Mouse (Mus musculus) liver, adult (tissue): ENCODE data around the gene Abhd2.

Experiments
- GATA4 ChIP-seq: IDR thresholded peaks from 2 replicates; pipeline ENCODE4 v1.6.1; 2014; ENCODE audit warnings: mild to moderate bottlenecking, low read length; ENCODE audit not compliant: insufficient replicate concordance

Abhd2 gene

GRCm38 (mm10) chr7:79369416-79369815 lies 96.4 kb downstream of the Abhd2 start:
- no peak for TF ChIP-seq GATA4

GRCm38 (mm10) chr7:79371321-79371879 lies 98.4 kb downstream of the Abhd2 start:
- no peak for TF ChIP-seq GATA4

GRCm38 (mm10) chr7:79374017-79374416 lies 101.0 kb downstream of the Abhd2 start:
- no peak for TF ChIP-seq GATA4

GRCm38 (mm10) chr7:79375594-79375993 lies 102.6 kb downstream of the Abhd2 start:
- TF ChIP-seq GATA4 = no peak

- no peak for TF ChIP-seq GATA4
Observed at GRCm38 (mm10) chr7:79376516-79377275, 103.7 kb downstream of the Abhd2 start.

- TF ChIP-seq GATA4 = no peak
Observed at GRCm38 (mm10) chr7:79386422-79387133, 113.6 kb downstream of the Abhd2 start, which contains the start of gene Rlbp1. Gene Rlbp1 (minus strand): TSS chr7:79387048.

GRCm38 (mm10) chr7:79387140-79387539 lies 114.1 kb downstream of the Abhd2 start:
- TF ChIP-seq GATA4 = no peak

- TF ChIP-seq GATA4 = no peak
Observed at GRCm38 (mm10) chr7:79387991-79388390, 115.0 kb downstream of the Abhd2 start.

- no peak for TF ChIP-seq GATA4
Observed at GRCm38 (mm10) chr7:79388671-79389206, 115.7 kb downstream of the Abhd2 start.

GRCm38 (mm10) chr7:79390141-79390708 lies 117.2 kb downstream of the Abhd2 start:
- TF ChIP-seq GATA4 = no peak

GRCm38 (mm10) chr7:79391471-79391870 lies 118.5 kb downstream of the Abhd2 start:
- no peak for TF ChIP-seq GATA4

- TF ChIP-seq GATA4 = no peak
Observed at GRCm38 (mm10) chr7:79391883-79392649, 119.1 kb downstream of the Abhd2 start, which contains the start of gene Fanci. Gene Fanci (plus strand): TSS chr7:79391929.

GRCm38 (mm10) chr7:79392860-79393513 lies 120.0 kb downstream of the Abhd2 start:
- TF ChIP-seq GATA4 = no peak

- no peak for TF ChIP-seq GATA4
Observed at GRCm38 (mm10) chr7:79393924-79394323, 120.9 kb downstream of the Abhd2 start.
